Mouse (Mus musculus) large intestine, adult 2 months (tissue): ENCODE results near the gene H3f3b. TPM values are rescaled to one million over a fixed set of nuclear protein-coding genes. Genes with fewer than 3 reads are reported as not detected.

Source experiments
- DNase-seq: peaks from one replicate; pipeline ENCODE4 v3.0.0-alpha.2; 2012; ENCODE audit warnings: low read depth, low spot score
- WGBS: fragments of 180-500 bp; shearing (Covaris S2); methylation state at CpG from one replicate; pipeline ENCODE4 v1.1.7; 2018; 5-methylcytosine and 5-hydroxymethylcytosine counted together
- polyA plus RNA-seq: library from polyadenylated mRNA; depleted of rRNA; stranded (reverse); fragments of >200 nt; gene quantifications from 2 replicates; pipeline ENCODE4 v1.2.3, GENCODE M21; 2012

The H3f3b gene
- polyA plus RNA-seq, 1 experiment, result 265 TPM

- DNase-seq, result no peak
- WGBS, result 60% methylated on average over 9 of the region's 9 CpGs
These were observed 21.9 kb downstream of the H3f3b start for GRCm38 (mm10) chr11:116005701-116006419.

GRCm38 (mm10) chr11:116004840-116005700, 22.7 kb downstream of the H3f3b start:
- 3% methylated on average over 54 of the region's 54 CpGs for WGBS
- DNase-seq, result no peak

- DNase-seq, result no peak
- WGBS, result 45% methylated on average over 8 of the region's 8 CpGs
These were observed 23.5 kb downstream of the H3f3b start for GRCm38 (mm10) chr11:116004186-116004823.

- DNase-seq, result no peak
- 95% methylated on average over 3 of the region's 3 CpGs for WGBS
These were observed 24.9 kb downstream of the H3f3b start for GRCm38 (mm10) chr11:116002894-116003293.

GRCm38 (mm10) chr11:116001725-116002124, 26.0 kb downstream of the H3f3b start:
- DNase-seq, result no peak
- WGBS, result 78% methylated on average over 6 of the region's 6 CpGs

GRCm38 (mm10) chr11:116000607-116001006, 27.2 kb downstream of the H3f3b start:
- no peak for DNase-seq
- 84% methylated on average over 10 of the region's 10 CpGs for WGBS

GRCm38 (mm10) chr11:115999538-116000143, 28.1 kb downstream of the H3f3b start:
- DNase-seq, result peak; percentile 31
- 27% methylated on average over 14 of the region's 14 CpGs for WGBS

- WGBS, result 69% methylated on average over 7 of the region's 7 CpGs
- DNase-seq, result no peak
These were observed 28.7 kb downstream of the H3f3b start for GRCm38 (mm10) chr11:115999027-115999426.

GRCm38 (mm10) chr11:115997662-115998061, 30.1 kb downstream of the H3f3b start:
- DNase-seq, result no peak
- WGBS, result 81% methylated on average over 5 of the region's 5 CpGs

GRCm38 (mm10) chr11:115997047-115997446, 30.7 kb downstream of the H3f3b start:
- 79% methylated on average over 4 of the region's 4 CpGs for WGBS
- DNase-seq, result no peak

- WGBS, result 90% methylated on average over 3 of the region's 3 CpGs
- DNase-seq, result no peak
These were observed 32.5 kb downstream of the H3f3b start for GRCm38 (mm10) chr11:115995256-115995655.

GRCm38 (mm10) chr11:115992098-115992497, 35.7 kb downstream of the H3f3b start:
- whole genome bisulfite sequencing, result 64% methylated on average over 4 of the region's 4 CpGs
- DNase-seq, result no peak

GRCm38 (mm10) chr11:115989686-115990085, 38.1 kb downstream of the H3f3b start:
- DNase-seq, result no peak
- WGBS, result 60% methylated on average over 15 of the region's 15 CpGs

- DNase-seq, result no peak
- 90% methylated on average over 8 of the region's 8 CpGs for WGBS
These were observed 44.5 kb downstream of the H3f3b start for GRCm38 (mm10) chr11:115983291-115983690.

GRCm38 (mm10) chr11:115982472-115982871, 45.3 kb downstream of the H3f3b start:
- WGBS, result 91% methylated on average over 15 of the region's 15 CpGs

GRCm38 (mm10) chr11:115975544-115975943, 52.2 kb downstream of the H3f3b start:
- WGBS, result 16% methylated on average over 12 of the region's 12 CpGs
- no peak for DNase-seq

More at GRCm38 (mm10) chr11:115982472-115982871, 45.3 kb downstream of the H3f3b start:
- DNase-seq, result no peak

- no peak for DNase-seq
- 5% methylated on average over 18 of the region's 18 CpGs for WGBS
These were observed 52.7 kb downstream of the H3f3b start for GRCm38 (mm10) chr11:115975083-115975420.

- no peak for DNase-seq
- WGBS, result 7% methylated on average over 58 of the region's 58 CpGs
These were observed 53.3 kb downstream of the H3f3b start, which contains the start of gene Itgb4 for GRCm38 (mm10) chr11:115974309-115975082. Gene Itgb4 (plus strand): TSS chr11:115974709.
